Mouse (Mus musculus): Measurements from ENCODE around the gene Rps6ka1. TPM values are rescaled to one million over a fixed set of nuclear protein-coding genes. Genes with fewer than 3 reads are reported as not detected.
"Not testable (repeated sequence)": the region's sequence is repeated elsewhere in the genome, so short reads cannot be mapped to it uniquely, and the experiment has no call there.

Rps6ka1 gene
- 66.5 and 74.7 TPM in 2 replicates for polyA plus RNA-seq (2014; fragmentation: Nextera tagmentation; extraction: Ambion mirVana)

DNA sequence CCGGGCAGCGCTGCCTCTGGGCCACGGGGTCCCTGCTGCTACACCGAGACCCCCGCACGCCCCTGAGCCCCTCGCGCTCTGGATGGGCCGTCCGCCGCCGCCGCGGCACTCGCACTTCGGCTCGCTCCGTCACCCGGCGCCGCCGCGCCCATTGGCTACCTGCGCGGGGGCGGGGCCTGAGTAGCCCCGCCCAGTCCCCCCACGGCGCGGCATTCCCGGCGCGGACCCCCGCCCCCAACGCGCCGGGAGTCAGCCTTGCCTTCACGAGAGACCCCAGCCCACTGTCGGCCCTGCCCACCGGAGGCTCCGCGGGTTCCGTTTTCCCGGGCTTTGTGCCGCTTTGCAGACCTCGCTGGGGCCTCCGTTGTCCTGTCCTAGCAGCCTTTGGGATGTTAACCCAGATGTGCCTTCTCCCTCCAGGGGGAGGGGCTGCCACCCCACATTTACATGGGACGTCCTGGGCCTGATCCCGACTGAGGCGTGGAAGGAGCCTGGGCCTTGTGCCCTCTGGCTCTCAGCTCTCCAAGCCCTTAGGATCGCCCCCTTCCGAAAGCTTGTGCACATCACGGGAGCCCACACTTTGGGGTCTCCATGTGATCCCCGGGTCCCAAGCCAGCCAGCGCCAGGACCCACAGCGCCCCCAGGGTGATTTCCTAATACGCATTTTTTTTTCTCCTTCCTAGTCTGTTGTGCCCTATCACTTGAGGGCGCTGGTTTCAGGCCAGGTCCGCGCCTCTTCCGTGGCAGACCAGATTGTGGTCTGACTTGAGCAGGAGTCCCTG is at the start of gene Rps6ka1:
Gene Rps6ka1 (minus strand): TSS at position 126 of the 782 bp plus-strand sequence.
- Histone ChIP-seq H3K9me3 (ENCODE audit: control insufficient read depth, low read length) (no peaks in the 10 kb centered on the region), H3K9ac (ENCODE audit: low read depth, low read length) (peak within 1 kb of the TSS; percentile 74)
- WGBS = under 1% methylated on average over 61 of the region's 61 CpGs

DNA sequence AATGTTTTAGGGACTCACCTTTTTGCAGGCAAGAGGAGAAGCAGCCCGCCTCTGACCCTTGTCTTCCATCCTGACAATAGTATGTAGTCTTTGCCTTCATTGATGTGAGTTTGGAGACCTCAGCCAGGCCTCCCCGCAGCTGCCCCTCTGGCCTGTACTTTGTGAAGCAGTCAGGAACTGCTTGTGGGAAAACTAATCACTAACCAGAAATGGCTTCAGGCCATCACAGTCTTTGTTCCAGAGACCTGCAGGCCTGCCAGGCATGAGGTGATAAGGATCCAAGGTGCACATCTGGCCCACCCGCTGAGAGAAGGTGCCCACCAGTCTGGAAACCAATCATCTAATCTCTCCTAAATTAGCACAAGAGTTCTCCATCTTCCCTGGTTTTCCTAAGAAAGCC is 44.2 kb upstream of the Rps6ka1 start:
- H3K36me3 ChIP-seq (ENCODE audit: control insufficient read depth, insufficient read depth, low read length) = no peaks in the 10 kb centered on the region
- DNase-seq (ENCODE audit: low spot score) (no peak), ATAC-seq (replicated peaks; ENCODE audit: low FRiP score) (no peak)
- peak overlapping the region; percentile 11 for H3K4me2 ChIP-seq
- no peaks in the 10 kb centered on the region for H3K9me3 ChIP-seq (ENCODE audit: control insufficient read depth, low read length)
- no peak overlapping the region for H3K27ac ChIP-seq (ENCODE audit: low read depth, low read length)
- peaks cover 18% of the 10 kb centered on the region for H3K4me1 ChIP-seq (replicated peaks; ENCODE audit: control insufficient read depth, insufficient read depth, low read length)
- peak overlapping the region; percentile 5; the same call in 1 of the 2 replicates for H3K9ac ChIP-seq (ENCODE audit: low read depth, low read length)
- no peak overlapping the region for H3K4me3 ChIP-seq (ENCODE audit: low read depth, low read length)
- no peaks in the 10 kb centered on the region for H3K27me3 ChIP-seq (replicated peaks; ENCODE audit: control insufficient read depth, insufficient read depth, low read length)
- WGBS = 64% methylated on average over 3 of the region's 3 CpGs

More for the DNA sequence above, at the start of gene Rps6ka1:
- Histone ChIP-seq H3K4me1 (replicated peaks; ENCODE audit: control insufficient read depth, insufficient read depth, low read length) (peaks cover 25% of the 10 kb centered on the region), H3K36me3 (ENCODE audit: control insufficient read depth, insufficient read depth, low read length) (no peaks in the 10 kb centered on the region), H3K4me2 (peak within 1 kb of the TSS; percentile 100), H3K27me3 (replicated peaks; ENCODE audit: control insufficient read depth, insufficient read depth, low read length) (no peaks in the 10 kb centered on the region; the same call in 1 of the 2 replicates), H3K27ac (ENCODE audit: low read depth, low read length) (peak within 1 kb of the TSS; percentile 77), H3K4me3 (ENCODE audit: low read depth, low read length) (peak within 1 kb of the TSS; percentile 82)
- peak; percentile 85 for ATAC-seq (replicated peaks; ENCODE audit: low FRiP score)
- peak; percentile 86 for DNase-seq (ENCODE audit: low spot score)

DNA sequence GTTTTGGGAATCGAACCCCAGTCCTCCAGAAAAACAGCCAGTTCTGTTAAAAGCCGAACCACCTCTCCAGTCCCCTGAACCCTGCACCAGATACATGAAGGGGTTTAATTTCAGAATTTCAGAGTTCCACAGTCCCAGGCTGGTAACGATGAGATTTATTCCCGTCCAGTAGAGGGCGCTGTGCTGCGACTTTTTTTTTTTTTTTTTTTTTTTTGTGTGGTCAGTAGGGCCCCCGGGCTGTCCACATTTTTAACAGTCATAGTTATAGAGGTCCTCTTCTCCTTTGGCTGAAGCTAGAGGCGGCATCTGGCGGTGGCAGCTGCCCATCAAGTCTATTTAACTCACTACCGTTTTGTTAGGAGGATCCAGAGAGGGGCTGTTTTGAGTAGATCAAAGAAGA is 43.8 kb upstream of the Rps6ka1 start:
- 13% methylated on average over 10 of the region's 10 CpGs for WGBS
- no peaks in the 10 kb centered on the region for H3K9me3 ChIP-seq (ENCODE audit: control insufficient read depth, low read length)
- peak overlapping the region; percentile 5; the same call in 1 of the 2 replicates for H3K9ac ChIP-seq (ENCODE audit: low read depth, low read length)
- H3K4me1 ChIP-seq (replicated peaks; ENCODE audit: control insufficient read depth, insufficient read depth, low read length) = peaks cover 18% of the 10 kb centered on the region
- H3K36me3 ChIP-seq (ENCODE audit: control insufficient read depth, insufficient read depth, low read length) = no peaks in the 10 kb centered on the region
- peak overlapping the region; percentile 11 for H3K4me2 ChIP-seq
- H3K4me3 ChIP-seq (ENCODE audit: low read depth, low read length) = no peak overlapping the region
- no peak overlapping the region for H3K27ac ChIP-seq (ENCODE audit: low read depth, low read length)
- no peaks in the 10 kb centered on the region for H3K27me3 ChIP-seq (replicated peaks; ENCODE audit: control insufficient read depth, insufficient read depth, low read length)
- DNase-seq (ENCODE audit: low spot score) = no peak
- no peak for ATAC-seq (replicated peaks; ENCODE audit: low FRiP score)

DNA sequence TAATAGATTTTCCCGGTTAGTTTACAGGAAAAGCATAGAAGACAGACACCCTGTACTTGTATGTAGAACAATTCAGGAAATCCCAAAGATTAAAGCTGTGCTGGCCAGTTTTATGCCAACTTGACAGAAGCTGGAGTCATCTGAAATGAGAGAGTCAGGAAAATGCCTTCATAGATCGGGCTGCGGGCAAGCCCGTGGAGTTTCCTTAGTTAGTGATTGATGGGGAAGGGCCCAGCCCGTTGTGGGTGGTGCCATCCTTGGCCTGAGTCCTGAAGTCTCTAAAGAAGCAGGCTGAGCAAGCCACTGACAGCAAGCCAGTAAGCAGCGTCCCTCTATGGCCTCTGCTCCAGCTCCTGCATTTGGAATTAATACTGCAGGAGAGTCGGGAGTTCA is 41.7 kb upstream of the Rps6ka1 start:
- H3K4me2 ChIP-seq = peak overlapping the region; percentile 45
- 17% methylated on average over 7 of the region's 7 CpGs for WGBS
- no peaks in the 10 kb centered on the region for H3K36me3 ChIP-seq (ENCODE audit: control insufficient read depth, insufficient read depth, low read length)
- peak overlapping the region; percentile 5; the same call in 1 of the 2 replicates for H3K4me3 ChIP-seq (ENCODE audit: low read depth, low read length)
- H3K9ac ChIP-seq (ENCODE audit: low read depth, low read length) = no peak overlapping the region
- peak overlapping the region; percentile 54 for H3K27ac ChIP-seq (ENCODE audit: low read depth, low read length)
- DNase-seq (ENCODE audit: low spot score) (no peak), ATAC-seq (replicated peaks; ENCODE audit: low FRiP score) (no peak)
- no peaks in the 10 kb centered on the region for H3K9me3 ChIP-seq (ENCODE audit: control insufficient read depth, low read length)
- no peaks in the 10 kb centered on the region for H3K27me3 ChIP-seq (replicated peaks; ENCODE audit: control insufficient read depth, insufficient read depth, low read length)
- H3K4me1 ChIP-seq (replicated peaks; ENCODE audit: control insufficient read depth, insufficient read depth, low read length) = peaks cover 18% of the 10 kb centered on the region

DNA sequence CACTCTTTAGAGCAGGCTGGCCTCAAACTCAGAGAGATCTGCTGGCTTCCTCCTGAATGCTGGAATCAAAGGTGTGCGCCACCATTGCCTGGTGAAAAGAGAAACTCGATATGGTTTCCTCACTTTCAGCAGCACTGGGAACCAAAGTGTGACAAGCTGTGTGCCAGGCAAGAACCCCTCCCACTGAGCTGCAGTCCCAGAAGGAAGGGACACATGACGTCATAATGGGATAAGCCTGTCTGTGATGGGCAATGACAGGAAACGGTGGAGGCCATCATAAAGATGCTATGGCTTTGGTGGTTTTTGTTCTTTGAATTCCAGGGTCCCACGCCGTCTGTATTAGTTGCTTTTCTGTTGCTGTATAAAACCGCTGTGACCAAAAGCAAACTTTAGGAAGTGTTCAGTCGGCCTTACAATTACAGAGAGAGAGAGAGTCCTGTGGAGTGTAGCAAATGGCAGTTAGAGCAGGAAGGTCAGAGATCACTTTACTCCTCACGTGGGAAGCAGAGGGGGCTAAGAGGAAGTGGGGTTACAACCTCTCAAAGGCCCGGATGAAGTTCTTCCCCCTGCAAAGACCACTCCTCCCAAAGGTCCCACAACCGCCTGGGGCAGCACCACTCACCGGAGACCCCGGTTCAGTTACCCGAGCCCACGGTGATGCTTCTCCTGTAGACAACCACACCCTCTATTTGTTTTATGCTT is 41.1 kb upstream of the Rps6ka1 start:
- Histone ChIP-seq H3K36me3 (ENCODE audit: control insufficient read depth, insufficient read depth, low read length) (no peaks in the 10 kb centered on the region), H3K4me3 (ENCODE audit: low read depth, low read length) (peak overlapping the region; percentile 5; the same call in 1 of the 2 replicates), H3K4me1 (replicated peaks; ENCODE audit: control insufficient read depth, insufficient read depth, low read length) (peaks cover 18% of the 10 kb centered on the region), H3K9ac (ENCODE audit: low read depth, low read length) (no peak overlapping the region), H3K4me2 (peak overlapping the region; percentile 45), H3K9me3 (ENCODE audit: control insufficient read depth, low read length) (no peaks in the 10 kb centered on the region), H3K27me3 (replicated peaks; ENCODE audit: control insufficient read depth, insufficient read depth, low read length) (no peaks in the 10 kb centered on the region), H3K27ac (ENCODE audit: low read depth, low read length) (peak overlapping the region; percentile 54)
- peak; percentile 31 for ATAC-seq (replicated peaks; ENCODE audit: low FRiP score)
- 33% methylated on average over 15 of the region's 15 CpGs for WGBS
- DNase-seq (ENCODE audit: low spot score) = no peak

DNA sequence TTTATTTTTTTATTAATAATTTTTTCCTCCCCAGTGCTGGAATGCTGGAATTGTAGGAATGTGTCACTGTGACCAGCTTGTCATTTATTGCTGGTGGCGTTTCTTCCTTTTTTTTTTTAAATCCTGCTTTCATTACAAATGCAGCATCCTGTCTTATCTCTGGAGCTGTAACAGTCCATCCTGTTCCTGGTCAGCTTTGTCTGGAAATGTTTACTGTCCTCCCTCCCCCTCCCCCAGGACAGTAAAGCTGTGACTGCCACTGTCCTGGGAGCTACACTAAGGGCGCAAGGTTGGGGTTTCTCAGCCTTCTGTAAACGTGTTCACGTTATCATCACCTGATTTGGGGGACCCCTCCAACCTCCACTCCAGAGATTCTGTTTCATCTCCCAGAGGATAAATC is 37.6 kb upstream of the Rps6ka1 start:
- no peak overlapping the region for H3K4me2 ChIP-seq
- no peaks in the 10 kb centered on the region for H3K27me3 ChIP-seq (replicated peaks; ENCODE audit: control insufficient read depth, insufficient read depth, low read length)
- H3K9ac ChIP-seq (ENCODE audit: low read depth, low read length) = no peak overlapping the region
- peaks cover 14% of the 10 kb centered on the region for H3K4me1 ChIP-seq (replicated peaks; ENCODE audit: control insufficient read depth, insufficient read depth, low read length)
- no peaks in the 10 kb centered on the region for H3K9me3 ChIP-seq (ENCODE audit: control insufficient read depth, low read length)
- ATAC-seq (replicated peaks; ENCODE audit: low FRiP score) (no peak), DNase-seq (ENCODE audit: low spot score) (no peak)
- no peaks in the 10 kb centered on the region for H3K36me3 ChIP-seq (ENCODE audit: control insufficient read depth, insufficient read depth, low read length)
- no peak overlapping the region for H3K27ac ChIP-seq (ENCODE audit: low read depth, low read length)
- H3K4me3 ChIP-seq (ENCODE audit: low read depth, low read length) = no peak overlapping the region
- WGBS = 52% methylated on average over 4 of the region's 4 CpGs

DNA sequence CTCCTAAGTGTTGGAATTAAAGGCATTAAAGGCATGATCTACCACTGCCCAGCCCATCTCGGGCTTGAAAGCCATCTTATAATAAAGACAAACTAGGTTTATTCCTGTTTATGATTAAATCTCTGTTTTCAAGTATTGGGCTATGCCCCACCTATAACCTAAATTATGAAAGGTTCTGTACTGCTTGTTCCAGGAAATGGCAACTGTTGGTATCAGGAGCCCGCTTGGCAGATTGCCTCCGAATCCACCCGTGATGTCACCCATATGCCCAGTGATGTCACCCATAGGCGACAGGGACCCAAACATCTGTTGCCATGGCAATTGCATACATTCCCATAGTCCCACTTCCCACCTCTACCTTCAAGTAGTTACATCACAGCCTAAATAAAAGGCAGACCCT is 36.1 kb upstream of the Rps6ka1 start:
- DNase-seq (ENCODE audit: low spot score) (no peak), ATAC-seq (replicated peaks; ENCODE audit: low FRiP score) (no peak)
- H3K36me3 ChIP-seq (ENCODE audit: control insufficient read depth, insufficient read depth, low read length) = no peaks in the 10 kb centered on the region

DNA sequence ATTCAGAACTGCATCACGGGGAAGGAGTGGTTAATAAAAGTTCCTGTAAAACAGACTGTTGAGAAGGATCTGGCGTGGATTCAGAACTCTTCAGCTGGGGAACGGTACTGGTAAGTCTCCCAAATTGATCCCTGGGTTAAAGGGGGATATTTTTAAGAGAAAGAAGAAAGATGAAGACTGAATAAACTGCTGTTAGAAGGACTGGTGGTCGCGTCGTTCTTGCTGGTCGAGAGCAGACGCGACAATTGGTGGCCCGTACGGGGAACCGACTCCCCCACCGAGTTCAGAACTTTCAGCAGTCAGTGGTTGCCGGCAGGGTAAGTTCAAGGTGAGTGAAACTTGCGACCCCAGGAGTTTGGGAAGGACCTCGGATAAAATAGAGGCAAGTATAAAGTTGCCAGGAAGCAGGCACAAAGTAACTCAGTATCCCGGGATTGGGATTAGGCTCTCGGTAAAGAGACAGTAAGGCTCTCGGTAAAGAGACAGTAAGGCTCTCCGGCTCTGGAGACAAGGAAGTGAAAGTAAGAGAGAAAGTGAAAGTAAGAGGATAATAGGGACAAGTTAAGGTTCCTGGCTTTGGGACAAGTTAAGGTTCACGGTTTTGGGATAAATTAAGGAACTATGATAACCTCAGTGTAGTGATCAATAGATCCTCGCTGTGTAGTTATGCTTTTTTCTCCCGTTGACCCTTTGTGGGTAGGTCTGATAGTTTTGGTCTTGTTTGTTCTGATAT is 30.7 kb upstream of the Rps6ka1 start:
- H3K9ac ChIP-seq (ENCODE audit: low read depth, low read length); ATAC-seq (replicated peaks; ENCODE audit: low FRiP score); H3K4me2 ChIP-seq; H3K27me3 ChIP-seq (replicated peaks; ENCODE audit: control insufficient read depth, insufficient read depth, low read length); H3K4me3 ChIP-seq (ENCODE audit: low read depth, low read length); H3K36me3 ChIP-seq (ENCODE audit: control insufficient read depth, insufficient read depth, low read length); H3K4me1 ChIP-seq (replicated peaks; ENCODE audit: control insufficient read depth, insufficient read depth, low read length); H3K9me3 ChIP-seq (ENCODE audit: control insufficient read depth, low read length); DNase-seq (ENCODE audit: low spot score); H3K27ac ChIP-seq (ENCODE audit: low read depth, low read length): not testable (repeated sequence)
- 81% methylated on average over 17 of the region's 23 CpGs for WGBS

More for the DNA sequence above, 36.1 kb upstream of the Rps6ka1 start:
- WGBS = 91% methylated on average over 5 of the region's 5 CpGs
- Histone ChIP-seq H3K4me3 (ENCODE audit: low read depth, low read length) (no peak overlapping the region), H3K4me2 (no peak overlapping the region), H3K9me3 (ENCODE audit: control insufficient read depth, low read length) (no peaks in the 10 kb centered on the region), H3K4me1 (replicated peaks; ENCODE audit: control insufficient read depth, insufficient read depth, low read length) (peaks cover 7% of the 10 kb centered on the region), H3K27ac (ENCODE audit: low read depth, low read length) (no peak overlapping the region), H3K9ac (ENCODE audit: low read depth, low read length) (no peak overlapping the region), H3K27me3 (replicated peaks; ENCODE audit: control insufficient read depth, insufficient read depth, low read length) (no peaks in the 10 kb centered on the region)
